Mouse (Mus musculus) granulocyte monocyte progenitor cell, adult 5-6 weeks (primary cell): Measurements from ENCODE around the gene Kcnq4. TPM values are rescaled to one million over a fixed set of nuclear protein-coding genes. Genes with fewer than 3 reads are reported as not detected.

Source experiments
- ATAC-seq: replicated peaks from 2 replicates; pipeline ENCODE4 v1.8.0; 2016; ENCODE audit warnings: mild to moderate bottlenecking, moderate TSS enrichment, inconsistent platforms; ENCODE audit not compliant: poor library complexity, severe bottlenecking
- total RNA-seq, 2 experiments: library from RNA; stranded (forward) in 1 of 2; stranded (reverse) in 1 of 2; fragments of 200-712, 200-1000 nt in 1 of 2; fragments of >200 nt in 1 of 2; fragmentation: Nextera tagmentation in 1 of 2; gene quantifications; 2 replicates each; pipeline ENCODE4 v1.2.3; 2014 to 2017

Kcnq4 gene
- total RNA-seq, 2 experiments from 2014 or later, result not detected

DNA sequence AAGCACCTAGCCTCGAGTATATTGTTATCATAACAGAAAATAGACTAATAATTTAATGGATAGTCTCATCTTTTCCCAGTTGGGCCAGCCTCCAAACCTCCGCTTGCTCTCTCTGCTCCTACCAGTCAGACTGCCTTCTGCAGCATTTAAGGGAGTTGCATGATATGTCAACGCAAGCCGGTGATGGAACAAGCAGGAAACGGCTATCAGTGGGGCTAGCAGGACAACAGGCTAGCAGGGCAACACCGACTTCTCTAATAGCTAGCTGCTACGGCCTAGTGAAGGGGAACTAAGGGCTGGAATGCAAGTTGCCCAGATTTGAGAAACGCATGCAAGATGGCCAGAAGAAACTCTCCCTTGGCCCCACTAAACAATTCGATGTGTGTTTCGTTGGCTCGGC lies 20.6 kb downstream of the Kcnq4 start:
- no peak for ATAC-seq

DNA sequence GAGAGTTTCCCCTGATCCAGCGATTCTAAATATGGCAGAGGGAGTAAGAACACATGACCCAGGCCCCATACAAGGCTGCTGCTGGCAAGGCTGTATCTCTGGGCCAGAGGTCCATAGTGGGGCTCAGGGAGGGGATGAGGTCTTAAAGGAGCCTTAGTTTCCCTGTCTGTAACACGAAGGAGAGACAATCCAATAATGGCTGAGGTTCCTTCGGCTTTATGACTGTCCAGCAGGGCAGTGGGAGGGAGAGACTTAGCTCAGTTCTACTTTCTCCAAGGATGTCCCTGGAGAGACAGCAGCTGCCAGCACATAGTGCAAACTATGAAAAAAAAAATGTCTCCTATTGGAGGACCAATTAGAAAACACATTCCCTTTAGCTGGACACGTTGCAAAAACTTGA lies 22.2 kb downstream of the Kcnq4 start:
- ATAC-seq, result no peak

DNA sequence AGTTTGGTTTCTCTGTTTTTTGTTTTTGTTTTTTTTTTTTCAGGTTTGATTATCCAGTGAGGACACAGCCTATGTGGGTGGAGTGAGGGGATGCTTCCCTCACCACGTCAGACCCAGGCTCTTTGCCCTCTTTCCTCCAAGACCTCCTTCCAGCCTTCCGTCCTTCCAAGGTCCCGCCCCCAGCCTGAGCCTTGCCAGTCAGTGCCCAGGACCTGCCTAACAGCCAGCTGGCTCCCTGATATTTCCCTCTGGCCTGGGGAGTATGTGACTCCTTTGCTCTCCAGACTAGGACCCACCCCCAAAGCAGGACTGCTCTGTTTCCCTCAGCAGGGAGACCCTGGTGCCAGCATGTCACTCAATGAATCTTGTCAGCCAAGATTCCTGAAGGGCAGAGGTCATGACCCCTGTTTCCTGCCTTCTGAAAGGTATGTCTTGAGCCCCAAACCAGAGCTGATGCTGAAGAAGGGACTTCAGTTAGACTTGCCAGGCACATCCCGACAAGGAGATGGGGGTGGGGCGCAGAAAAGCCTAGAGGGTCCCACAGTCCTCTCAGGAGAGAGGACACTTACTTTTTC lies 22.8 kb downstream of the Kcnq4 start:
- ATAC-seq, result no peak

DNA sequence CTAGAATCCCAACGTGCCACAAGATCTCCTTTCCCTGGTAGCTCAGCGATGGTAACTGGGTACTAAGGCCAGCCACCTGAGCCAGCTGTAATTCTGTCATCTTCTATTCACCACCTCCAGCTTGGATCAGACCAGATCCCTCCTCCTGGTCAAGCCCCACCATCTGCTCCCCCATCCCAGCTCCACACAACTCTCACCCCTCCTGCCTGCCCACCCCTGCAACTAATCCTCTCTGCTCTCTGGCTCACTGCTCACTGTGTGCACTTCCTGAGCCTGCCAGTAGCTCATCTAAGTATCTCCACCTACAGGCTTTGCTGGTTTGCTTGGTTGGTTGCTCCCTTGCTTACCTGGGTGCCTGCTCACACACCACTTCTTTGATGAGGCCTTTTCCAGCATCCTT lies 26.8 kb downstream of the Kcnq4 start:
- no peak for ATAC-seq

DNA sequence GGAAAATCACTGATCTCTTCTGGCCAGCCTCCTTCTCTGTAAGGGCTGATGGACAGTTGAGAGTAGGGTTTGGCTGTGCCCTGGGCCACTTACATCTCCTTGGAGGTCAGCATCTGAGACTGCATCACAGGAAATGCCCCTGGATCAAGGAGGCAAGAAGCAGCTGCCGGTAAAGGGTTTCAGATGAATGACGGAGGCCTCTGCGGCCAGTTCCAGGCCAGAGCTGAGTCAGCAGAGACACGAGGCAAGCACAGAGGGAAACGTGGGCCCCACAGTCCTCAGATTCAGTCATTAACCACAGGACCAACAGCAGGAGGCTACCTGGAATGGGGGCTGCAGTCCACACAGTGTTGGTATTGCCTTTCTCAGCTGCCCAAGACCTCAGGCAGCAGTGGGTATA lies 29.3 kb downstream of the Kcnq4 start:
- ATAC-seq, result no peak

DNA sequence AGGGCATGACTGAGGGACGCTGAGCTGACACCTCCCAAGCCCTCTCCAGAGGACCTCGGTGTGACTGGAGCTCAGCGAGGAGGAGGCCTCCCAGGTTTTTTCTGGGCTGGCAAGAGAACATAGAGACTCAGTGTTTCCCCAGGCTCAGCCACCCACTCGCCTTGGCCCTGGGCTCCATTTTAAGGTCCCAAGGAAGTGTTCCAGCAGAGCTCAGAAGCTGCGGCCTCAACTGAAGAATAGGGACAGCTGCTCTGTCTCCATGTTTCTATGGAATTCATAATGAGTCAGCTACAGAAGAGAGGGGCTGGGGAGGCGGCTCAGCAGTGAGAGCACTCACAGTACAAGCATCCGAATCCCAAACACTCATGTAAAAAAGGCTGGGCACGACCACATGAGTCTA lies 30.8 kb downstream of the Kcnq4 start:
- ATAC-seq, result no peak

DNA sequence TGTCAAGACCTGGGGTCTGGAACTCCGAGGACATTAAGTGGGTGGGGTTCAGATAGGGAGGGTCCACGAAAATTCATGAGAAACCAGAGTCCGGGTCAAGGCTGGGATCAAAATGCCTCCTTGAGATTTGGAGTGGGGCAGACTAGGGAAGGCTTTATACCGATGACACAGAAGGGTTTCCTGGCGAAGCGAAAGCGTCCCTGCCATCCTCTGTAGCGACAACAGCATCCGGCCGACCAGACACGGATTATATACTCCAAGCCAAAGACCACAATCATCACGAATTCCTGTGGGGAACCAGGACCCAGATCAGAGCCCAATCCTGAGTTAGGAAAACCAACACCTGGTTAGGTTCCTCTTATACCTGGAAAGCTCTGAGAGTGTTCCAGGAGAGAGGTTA lies 31.6 kb downstream of the Kcnq4 start:
- ATAC-seq, result no peak

DNA sequence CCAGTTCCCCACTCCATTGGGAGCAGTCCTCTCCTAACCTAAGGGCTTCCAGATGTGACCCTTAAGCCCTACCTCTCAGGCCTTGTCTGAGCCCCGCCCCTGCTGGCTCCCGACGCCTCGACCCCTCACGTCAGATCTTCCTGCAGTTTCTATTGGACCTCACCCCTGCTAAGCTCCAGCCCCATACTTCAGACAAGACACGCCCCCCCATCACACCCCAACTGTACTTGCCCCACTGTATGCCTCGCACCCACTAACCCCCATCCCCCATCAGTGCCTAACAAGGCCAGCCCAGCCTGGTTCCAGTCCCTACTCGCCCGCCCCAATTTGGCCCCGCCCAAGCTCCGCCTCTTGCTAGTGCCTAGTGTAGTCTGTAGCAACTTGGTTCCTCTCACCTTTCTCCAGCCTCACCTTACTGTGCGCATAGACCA lies 32.3 kb downstream of the Kcnq4 start:
- ATAC-seq, result peak; percentile 62

DNA sequence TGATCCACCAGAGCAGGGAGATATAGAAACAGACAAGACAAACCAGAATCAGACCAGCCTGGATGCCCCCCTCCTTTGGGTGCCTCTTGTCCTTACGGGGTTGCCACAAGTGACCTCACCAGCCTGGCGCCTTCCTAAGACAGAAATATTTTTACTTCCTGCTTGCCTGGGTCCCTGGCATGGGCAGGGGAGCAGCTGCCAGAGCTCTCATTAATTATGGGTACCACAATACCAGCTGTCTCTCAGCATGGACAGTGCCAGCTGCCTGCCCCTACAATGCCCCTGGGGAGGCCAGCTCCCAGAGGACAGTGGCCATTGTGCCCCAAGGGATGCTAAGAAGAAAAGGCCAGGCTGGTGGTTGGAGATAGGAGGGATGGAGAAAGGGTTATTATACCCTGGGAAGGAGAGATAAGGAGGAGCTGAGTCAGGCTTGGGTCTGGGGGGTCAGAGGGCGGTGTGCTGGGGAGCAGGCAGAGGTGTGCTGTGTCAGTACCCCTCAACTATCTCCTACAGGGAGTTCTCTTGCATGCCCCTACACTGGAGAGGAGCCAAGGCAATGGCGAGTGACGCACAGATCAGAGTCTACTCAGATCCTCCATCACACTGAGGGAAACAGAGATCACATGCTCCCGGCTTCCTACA lies 34.4 kb downstream of the Kcnq4 start:
- ATAC-seq, result no peak

DNA sequence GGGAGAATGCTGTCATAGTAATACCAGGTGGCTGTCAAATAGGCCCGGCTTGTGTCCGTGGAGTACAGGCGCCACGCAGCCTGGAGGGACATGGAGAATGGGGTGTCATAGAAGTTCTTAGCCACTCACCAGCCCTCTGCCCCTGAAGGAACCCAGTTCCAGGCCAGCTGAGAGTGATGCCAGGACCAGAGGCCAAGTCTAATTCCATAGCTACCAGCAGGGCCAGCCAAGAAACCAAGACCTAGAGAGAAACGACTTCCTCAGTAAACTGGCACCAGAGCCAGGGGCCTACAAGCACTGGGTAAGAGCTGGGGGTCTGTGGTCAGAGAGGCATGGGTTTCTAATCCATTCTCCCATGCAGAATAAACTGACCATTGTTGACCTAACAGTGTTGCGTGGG lies 35.4 kb downstream of the Kcnq4 start:
- ATAC-seq, result no peak

DNA sequence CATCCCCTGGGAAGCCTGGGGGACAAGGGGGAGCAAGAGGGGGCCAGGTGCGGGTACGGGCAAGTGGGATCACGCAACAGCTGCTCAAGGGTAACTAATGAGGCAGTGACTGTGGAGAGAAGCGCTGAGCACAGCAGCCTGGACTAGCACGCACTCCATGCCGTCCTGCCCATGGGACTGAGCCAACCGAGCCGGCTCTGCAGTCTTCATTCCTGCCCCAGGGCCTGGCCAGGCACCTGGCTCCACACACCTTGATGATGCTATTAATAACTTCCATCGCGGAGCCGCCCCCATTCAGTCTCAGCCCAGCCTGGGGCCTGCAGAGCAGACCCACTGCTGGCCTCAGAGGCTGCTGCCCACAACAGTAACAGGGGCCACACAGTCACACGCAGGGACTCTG lies 36.2 kb downstream of the Kcnq4 start:
- no peak for ATAC-seq

DNA sequence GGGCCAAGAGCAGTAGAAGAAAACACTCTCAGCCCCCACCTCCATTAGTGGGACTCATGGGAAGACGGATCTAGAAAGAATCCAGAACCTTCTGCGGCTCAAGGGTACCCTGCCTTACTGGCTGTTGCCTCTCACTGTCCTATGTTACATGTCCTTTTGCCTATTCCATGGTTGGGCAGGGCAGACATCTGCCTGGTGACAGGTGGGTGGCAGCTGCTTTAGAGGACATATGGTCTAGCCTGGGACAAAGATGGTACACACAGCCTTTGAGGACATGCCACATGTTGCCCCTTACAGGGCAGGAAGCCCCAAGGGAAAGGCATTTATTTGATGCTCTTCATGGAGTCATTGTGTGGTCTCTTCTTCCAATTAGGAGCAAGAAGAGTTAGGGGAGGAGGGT lies 45.9 kb downstream of the Kcnq4 start:
- ATAC-seq, result no peak

DNA sequence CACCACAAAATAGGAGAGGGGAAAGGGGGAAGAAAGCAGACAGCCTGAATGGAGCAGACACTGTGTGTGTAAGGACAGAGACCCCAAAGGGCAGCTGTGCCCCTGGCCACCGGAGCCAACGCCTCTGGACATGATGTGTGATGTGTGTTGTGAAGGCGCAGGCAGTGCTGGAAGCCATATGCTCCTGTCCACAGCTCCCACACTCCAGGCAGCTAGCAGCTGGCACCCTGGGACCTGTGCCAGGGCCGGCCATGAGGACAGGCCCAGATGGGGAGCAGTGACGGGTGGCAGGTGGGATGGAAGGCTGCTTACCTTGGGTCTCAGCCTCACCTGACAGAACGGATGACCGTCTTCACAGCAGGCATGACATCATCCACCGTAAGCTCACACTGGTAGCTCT lies 46.4 kb downstream of the Kcnq4 start:
- ATAC-seq, result no peak

DNA sequence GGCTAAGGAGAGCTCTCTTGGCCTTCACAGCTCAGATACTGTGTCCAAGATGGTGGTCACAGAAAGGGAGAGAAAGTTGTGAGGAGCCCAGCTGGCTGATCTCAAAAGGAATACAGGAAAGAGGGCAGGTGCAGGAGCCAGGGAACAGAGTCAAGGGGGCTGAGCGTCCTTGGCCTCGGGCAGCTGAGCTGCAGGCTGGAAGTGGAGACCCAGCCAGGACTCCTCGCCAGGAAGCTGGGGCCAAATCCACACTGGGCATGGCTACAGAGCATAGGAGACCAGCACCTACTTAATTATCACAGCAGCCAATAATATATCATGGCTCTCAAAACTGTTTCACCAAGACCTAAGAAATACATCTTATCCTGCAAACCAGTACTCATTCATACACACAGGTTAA lies 47.2 kb downstream of the Kcnq4 start:
- no peak for ATAC-seq

DNA sequence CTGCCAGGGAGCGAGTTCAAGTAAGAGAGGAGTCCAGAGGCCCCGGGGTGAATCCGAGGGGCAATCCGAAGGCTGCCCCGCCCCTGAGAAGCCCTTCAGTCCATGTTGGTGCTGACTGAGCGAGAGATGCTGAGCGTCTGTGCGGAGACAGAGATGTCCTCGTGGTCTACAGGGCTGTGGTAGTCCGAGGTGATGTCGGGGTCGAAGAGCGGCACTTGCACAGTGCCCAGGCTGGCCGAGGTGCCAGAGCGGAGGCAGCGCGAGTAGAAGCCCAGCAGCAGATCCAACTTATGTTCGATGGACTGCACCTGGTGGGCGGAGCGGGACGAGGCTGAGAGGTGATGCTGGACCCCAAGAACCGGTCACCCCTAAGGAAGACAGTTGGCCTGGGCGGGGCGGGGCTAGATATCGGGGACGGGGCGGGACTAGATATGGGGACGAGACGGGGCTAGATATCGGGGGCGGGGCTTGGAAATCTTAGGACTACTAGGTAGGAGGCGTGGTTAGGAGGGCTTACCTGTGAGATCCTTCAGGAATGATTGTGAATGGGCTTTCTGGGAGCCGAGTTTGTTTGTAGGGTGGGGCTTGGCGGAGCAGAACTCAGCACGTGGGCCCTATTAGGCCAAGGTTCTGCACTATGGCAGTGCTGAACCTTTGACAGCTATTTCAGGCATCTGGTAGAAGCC lies 50.5 kb downstream of the Kcnq4 start:
- ATAC-seq, result no peak

DNA sequence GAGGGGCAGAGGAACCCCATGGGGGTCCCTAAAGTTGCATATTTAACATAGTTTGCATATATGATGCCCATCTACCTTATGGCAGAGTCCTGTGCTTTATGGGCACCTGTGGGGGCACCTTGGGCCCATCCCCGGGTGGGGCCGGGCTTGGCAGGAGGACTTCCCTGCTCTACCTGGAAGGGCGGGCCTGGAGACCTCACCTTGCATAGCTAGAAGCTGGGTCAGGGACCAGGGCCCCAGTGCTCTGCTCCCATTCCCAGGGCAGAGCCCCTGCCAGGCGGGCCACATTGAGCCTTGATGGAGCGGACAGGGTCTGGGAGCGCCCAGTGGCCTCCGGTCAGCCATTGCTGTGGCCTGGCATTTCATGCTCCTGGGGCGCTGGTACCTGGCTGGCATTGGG lies 51.1 kb downstream of the Kcnq4 start:
- ATAC-seq, result no peak

DNA sequence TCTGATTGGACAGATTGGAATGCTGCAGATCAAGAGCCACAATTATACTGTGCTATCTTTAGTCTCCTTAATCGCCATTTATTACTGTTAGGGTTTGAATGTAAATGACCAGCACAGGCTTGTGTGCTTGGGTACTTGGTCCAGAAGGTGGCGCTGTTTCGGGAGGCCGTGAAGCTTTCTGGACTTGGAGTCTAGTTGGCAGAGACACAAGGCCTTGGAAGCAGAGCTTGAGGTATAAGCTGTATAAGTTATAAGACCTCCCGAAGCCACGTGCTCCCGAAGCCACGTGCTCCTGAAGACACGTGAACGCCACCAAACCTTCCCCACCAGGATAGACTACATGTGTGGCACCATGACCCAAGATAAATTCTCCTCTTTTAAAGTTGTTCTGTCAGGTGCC lies 55.7 kb downstream of the Kcnq4 start:
- ATAC-seq, result peak; percentile 59

DNA sequence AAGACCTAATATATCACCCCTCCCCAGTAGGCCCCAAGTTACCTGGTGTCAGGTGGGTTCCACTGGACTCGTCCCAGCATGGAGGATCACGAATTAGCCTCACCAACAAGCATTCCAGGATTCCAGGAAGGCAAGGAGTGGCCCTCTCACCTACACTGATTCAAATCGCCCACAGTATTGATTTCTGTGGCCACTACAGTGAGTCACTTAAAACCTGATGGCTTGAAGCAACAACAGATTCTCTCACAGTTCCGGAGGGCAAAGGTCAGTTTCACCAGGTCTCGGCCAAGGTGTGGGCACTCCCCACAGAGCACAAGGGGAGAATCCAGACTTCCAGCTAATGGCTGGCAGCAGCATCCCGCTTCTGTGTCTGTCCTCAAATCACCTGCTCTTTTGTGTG lies 59.1 kb downstream of the Kcnq4 start:
- ATAC-seq, result no peak

DNA sequence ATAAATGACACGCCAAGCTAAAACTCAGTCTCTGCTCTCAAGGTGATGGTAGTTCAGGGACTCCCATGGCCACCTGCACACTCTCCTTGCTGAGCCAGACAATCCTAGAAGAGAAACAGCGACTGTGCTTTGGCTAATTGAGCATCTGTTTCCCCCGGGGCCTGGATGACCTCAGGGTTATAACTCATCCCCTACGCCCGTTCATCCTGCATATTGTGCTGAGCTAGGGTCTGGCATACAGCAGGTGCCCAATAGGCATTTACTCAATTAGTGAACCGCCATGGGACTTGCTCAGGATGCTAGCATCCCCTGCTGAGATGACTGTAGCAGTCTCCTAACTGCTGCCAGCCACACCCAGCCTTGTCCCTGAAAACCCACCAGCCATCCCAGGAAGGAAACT lies 61.1 kb downstream of the Kcnq4 start:
- ATAC-seq, result no peak

DNA sequence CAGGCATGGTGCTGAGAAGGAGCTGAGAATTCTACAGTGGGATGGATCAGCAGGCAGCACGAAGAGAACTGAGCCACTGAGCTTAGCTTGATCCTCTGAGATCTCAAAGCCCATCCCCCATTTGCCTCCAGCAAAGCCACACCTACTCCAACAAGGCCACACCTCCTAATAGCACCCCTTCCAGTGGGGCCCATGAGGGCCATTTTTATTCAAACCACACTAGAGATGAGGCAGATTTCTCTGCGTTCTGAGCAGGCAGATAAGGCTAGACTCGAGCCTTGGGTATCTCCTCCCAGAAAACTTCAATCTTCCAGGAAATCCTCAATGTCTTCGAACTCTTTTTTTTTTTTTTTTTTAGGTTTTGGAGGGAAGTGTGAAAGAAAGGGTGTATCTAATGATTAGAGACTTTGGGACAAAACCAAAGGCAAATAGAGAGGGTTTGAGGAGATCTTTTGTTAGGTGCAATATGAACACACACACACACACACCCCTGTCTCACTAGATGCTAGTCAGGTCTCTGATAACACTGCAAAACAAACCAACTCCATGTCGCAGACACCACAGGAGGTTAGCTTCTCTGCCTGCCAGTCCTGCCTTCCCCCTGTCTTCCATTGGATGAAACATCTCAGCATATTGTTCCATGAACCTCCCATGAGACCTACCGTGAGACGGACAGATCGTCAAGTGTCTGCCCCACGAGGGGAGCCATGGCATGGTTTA lies 65.0 kb downstream of the Kcnq4 start:
- ATAC-seq, result no peak

DNA sequence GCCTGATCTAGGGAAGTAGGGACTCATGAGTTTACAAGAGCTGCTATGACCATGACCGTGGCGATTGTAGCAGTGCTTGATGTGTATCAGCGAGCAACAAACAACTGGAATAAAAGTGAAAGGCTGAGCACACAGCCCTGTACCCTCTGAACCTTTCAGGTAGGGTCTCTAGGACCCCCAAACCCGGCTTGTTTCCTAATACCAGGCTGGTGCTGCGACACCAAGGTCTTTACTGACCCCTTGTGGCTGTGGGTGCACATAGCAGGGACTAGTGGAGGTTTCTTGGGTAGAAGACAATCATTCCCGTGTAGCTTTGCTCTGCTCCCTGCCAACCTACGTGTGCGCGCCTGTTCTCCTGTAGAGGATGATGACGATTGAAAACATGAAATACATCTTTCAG lies 66.2 kb downstream of the Kcnq4 start:
- peak; percentile 62 for ATAC-seq
